Mouse (Mus musculus): ENCODE measurements around the gene Kcnj14. TPM values are rescaled to one million over a fixed set of nuclear protein-coding genes. Genes with fewer than 3 reads are reported as not detected.
A peak's percentile ranks its signal among the peaks of the same experiment; 100 is the strongest.

Gene Kcnj14
- polyA plus RNA-seq, 1 experiment = 0.11 TPM

- Histone ChIP-seq H3K4me1 (ENCODE audit: control insufficient read depth, insufficient read depth, low read length) (peaks cover 31% of the 10 kb centered on the region), H3K27ac (ENCODE audit: control insufficient read depth, insufficient read depth, low read depth, low read length) (peak overlapping the region; percentile 79), H3K36me3 (ENCODE audit: control insufficient read depth, insufficient read depth, low read length) (peaks cover 3% of the 10 kb centered on the region; the same call in 1 of the 2 replicates), H3K27me3 (ENCODE audit: control insufficient read depth, insufficient read depth, low read length) (no peaks in the 10 kb centered on the region), H3K4me3 (ENCODE audit: control insufficient read depth, low read depth, low read length) (peak overlapping the region; percentile 99)
- no peak for TF ChIP-seq CTCF (IDR thresholded peaks at IDR 0.05; ENCODE audit: control insufficient read depth, insufficient read depth, insufficient replicate concordance, low read depth, low read length)
- no peak for TF ChIP-seq POLR2A (IDR thresholded peaks at IDR 0.05; ENCODE audit: control insufficient read depth, low read depth, low read length)
Observed at GRCm38 (mm10) chr7:45814841-45815240, 9.7 kb downstream of the Kcnj14 start.

GRCm38 (mm10) chr7:45813787-45814779, 10.5 kb downstream of the Kcnj14 start, which contains the start of gene Cyth2:
Cyth2 (minus strand) TSS chr7:45814581.
- TF ChIP-seq CTCF (IDR thresholded peaks at IDR 0.05; ENCODE audit: control insufficient read depth, insufficient read depth, insufficient replicate concordance, low read depth, low read length) = no peak
- peak; percentile 91 for TF ChIP-seq POLR2A (IDR thresholded peaks at IDR 0.05; ENCODE audit: control insufficient read depth, low read depth, low read length)
- H3K36me3 ChIP-seq (ENCODE audit: control insufficient read depth, insufficient read depth, low read length) = peaks cover 3% of the 10 kb centered on the region; the same call in 1 of the 2 replicates
- H3K4me3 ChIP-seq (ENCODE audit: control insufficient read depth, low read depth, low read length) = peak within 1 kb of the TSS; percentile 99
- peak within 1 kb of the TSS; percentile 100 for H3K27ac ChIP-seq (ENCODE audit: control insufficient read depth, insufficient read depth, low read depth, low read length)
- H3K4me1 ChIP-seq (ENCODE audit: control insufficient read depth, insufficient read depth, low read length) = peaks cover 34% of the 10 kb centered on the region
- H3K27me3 ChIP-seq (ENCODE audit: control insufficient read depth, insufficient read depth, low read length) = no peaks in the 10 kb centered on the region

DNA sequence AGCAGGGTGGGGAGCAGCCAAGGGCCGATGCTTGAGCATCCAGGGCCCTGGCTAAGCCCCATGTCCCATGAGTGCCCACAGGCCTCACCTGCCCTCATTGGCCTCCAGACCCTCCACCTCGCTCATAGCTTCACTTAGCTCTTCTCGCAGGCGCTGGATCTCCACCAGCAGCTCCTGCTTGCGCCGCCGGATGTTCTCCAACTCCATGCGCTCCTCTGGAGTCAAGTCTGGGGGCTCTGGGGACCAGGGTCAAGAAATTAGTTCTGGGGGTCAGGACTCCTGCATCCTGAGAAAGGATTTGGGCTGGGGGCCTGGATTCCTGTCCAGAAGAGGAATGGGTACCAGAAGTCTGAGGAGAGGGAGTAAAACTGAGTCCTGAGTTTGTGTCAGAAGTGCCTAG, 11.7 kb downstream of the Kcnj14 start:
- Histone ChIP-seq H3K27me3 (ENCODE audit: control insufficient read depth, insufficient read depth, low read length) (no peaks in the 10 kb centered on the region), H3K27ac (ENCODE audit: control insufficient read depth, insufficient read depth, low read depth, low read length) (peak overlapping the region; percentile 93), H3K36me3 (ENCODE audit: control insufficient read depth, insufficient read depth, low read length) (peaks cover 10% of the 10 kb centered on the region), H3K4me1 (ENCODE audit: control insufficient read depth, insufficient read depth, low read length) (peaks cover 33% of the 10 kb centered on the region), H3K4me3 (ENCODE audit: control insufficient read depth, low read depth, low read length) (peak overlapping the region; percentile 99)
- TF ChIP-seq POLR2A (IDR thresholded peaks at IDR 0.05; ENCODE audit: control insufficient read depth, low read depth, low read length) (no peak), CTCF (IDR thresholded peaks at IDR 0.05; ENCODE audit: control insufficient read depth, insufficient read depth, insufficient replicate concordance, low read depth, low read length) (no peak)

GRCm38 (mm10) chr7:45809276-45810075, 15.1 kb downstream of the Kcnj14 start:
- Histone ChIP-seq H3K27me3 (ENCODE audit: control insufficient read depth, insufficient read depth, low read length) (no peaks in the 10 kb centered on the region), H3K36me3 (ENCODE audit: control insufficient read depth, insufficient read depth, low read length) (peaks cover 14% of the 10 kb centered on the region), H3K4me3 (ENCODE audit: control insufficient read depth, low read depth, low read length) (no peak overlapping the region), H3K27ac (ENCODE audit: control insufficient read depth, insufficient read depth, low read depth, low read length) (no peak overlapping the region), H3K4me1 (ENCODE audit: control insufficient read depth, insufficient read depth, low read length) (peaks cover 23% of the 10 kb centered on the region)
- TF ChIP-seq CTCF (IDR thresholded peaks at IDR 0.05; ENCODE audit: control insufficient read depth, insufficient read depth, insufficient replicate concordance, low read depth, low read length) = no peak
- no peak for TF ChIP-seq POLR2A (IDR thresholded peaks at IDR 0.05; ENCODE audit: control insufficient read depth, low read depth, low read length)

GRCm38 (mm10) chr7:45808471-45808870, 16.1 kb downstream of the Kcnj14 start:
- H3K27ac ChIP-seq (ENCODE audit: control insufficient read depth, insufficient read depth, low read depth, low read length) = no peak overlapping the region
- H3K4me1 ChIP-seq (ENCODE audit: control insufficient read depth, insufficient read depth, low read length) = peaks cover 22% of the 10 kb centered on the region
- no peak for TF ChIP-seq POLR2A (IDR thresholded peaks at IDR 0.05; ENCODE audit: control insufficient read depth, low read depth, low read length)
- TF ChIP-seq CTCF (IDR thresholded peaks at IDR 0.05; ENCODE audit: control insufficient read depth, insufficient read depth, insufficient replicate concordance, low read depth, low read length) = no peak
- H3K4me3 ChIP-seq (ENCODE audit: control insufficient read depth, low read depth, low read length) = no peak overlapping the region
- H3K27me3 ChIP-seq (ENCODE audit: control insufficient read depth, insufficient read depth, low read length) = no peaks in the 10 kb centered on the region
- peaks cover 14% of the 10 kb centered on the region for H3K36me3 ChIP-seq (ENCODE audit: control insufficient read depth, insufficient read depth, low read length)

GRCm38 (mm10) chr7:45805941-45806340, 18.6 kb downstream of the Kcnj14 start:
- no peaks in the 10 kb centered on the region for H3K27me3 ChIP-seq (ENCODE audit: control insufficient read depth, insufficient read depth, low read length)
- H3K4me1 ChIP-seq (ENCODE audit: control insufficient read depth, insufficient read depth, low read length) = peaks cover 14% of the 10 kb centered on the region
- H3K4me3 ChIP-seq (ENCODE audit: control insufficient read depth, low read depth, low read length) = no peak overlapping the region
- H3K36me3 ChIP-seq (ENCODE audit: control insufficient read depth, insufficient read depth, low read length) = peaks cover 11% of the 10 kb centered on the region
- H3K27ac ChIP-seq (ENCODE audit: control insufficient read depth, insufficient read depth, low read depth, low read length) = no peak overlapping the region
- TF ChIP-seq CTCF (IDR thresholded peaks at IDR 0.05; ENCODE audit: control insufficient read depth, insufficient read depth, insufficient replicate concordance, low read depth, low read length) = no peak
- TF ChIP-seq POLR2A (IDR thresholded peaks at IDR 0.05; ENCODE audit: control insufficient read depth, low read depth, low read length) = no peak
